Mouse (Mus musculus) liver, embryonic 14.5 days (tissue): Measurements from ENCODE around the gene Ccdc78. TPM values are rescaled to one million over a fixed set of nuclear protein-coding genes. Genes with fewer than 3 reads are reported as not detected.

Experiments used
- ATAC-seq: fragments of 200-750 bp; cut with Nextera tagmentation; 2 replicates; pipeline ENCODE4 v1.8.0; 2017; ENCODE audit warnings: moderate number of reproducible peaks, mild to moderate bottlenecking, moderate library complexity; ENCODE audit not compliant: insufficient read depth
- DNase-seq, 3 experiments: peaks; one replicate each; pipeline ENCODE4 v3.0.0-alpha.2; 2012 to 2013; ENCODE audit warnings: low read depth in 3 of 3, low spot score in 3 of 3
- H3K27ac ChIP-seq: fragments of 300-500 bp; sonication (generic); 2 replicates; pipeline ENCODE4 v1.5.1; 2014; ENCODE audit warnings: moderate library complexity, mild to moderate bottlenecking, control low read depth, inconsistent platforms
- H3K27me3 ChIP-seq: fragments of 300-500 bp; sonication (generic); 2 replicates; pipeline ENCODE4 v1.6.1; 2014; ENCODE audit warnings: mild to moderate bottlenecking, low read length, moderate library complexity; ENCODE audit not compliant: control insufficient read depth, insufficient read depth
- H3K36me3 ChIP-seq: fragments of 300-500 bp; sonication (generic); replicated peaks from 2 replicates; pipeline ENCODE4 v1.6.1; 2014; ENCODE audit warnings: low read depth; ENCODE audit not compliant: control insufficient read depth, insufficient read depth
- H3K4me1 ChIP-seq, 2 experiments: fragments of 200-500 bp in 1 of 2; fragments of 300-500 bp in 1 of 2; sonication (generic) in 1 of 2; replicated peaks; 2 replicates each; pipeline ENCODE4 v1.6.1; 2012 to 2014; ENCODE audit warnings: antibody characterized with exemption in 1 of 2, inconsistent platforms in 1 of 2, low read length in 1 of 2; ENCODE audit not compliant: control insufficient read depth in 2 of 2, insufficient read depth in 2 of 2
- H3K4me2 ChIP-seq: fragments of 300-500 bp; sonication (generic); 2 replicates; pipeline ENCODE4 v1.6.1; 2014; ENCODE audit warnings: low read depth, mild to moderate bottlenecking, control low read depth, moderate library complexity
- H3K4me3 ChIP-seq, 2 experiments: fragments of 200-500 bp in 1 of 2; fragments of 300-500 bp in 1 of 2; sonication (generic) in 1 of 2; 2 replicates each; pipeline ENCODE4 v1.5.1; 2012 to 2014; ENCODE audit warnings: low read depth in 2 of 2, low read length in 2 of 2, mild to moderate bottlenecking in 2 of 2, control low read depth in 1 of 2, inconsistent platforms in 1 of 2, moderate library complexity in 1 of 2; ENCODE audit not compliant: insufficient read depth in 1 of 2
- H3K9ac ChIP-seq: fragments of 300-500 bp; sonication (generic); replicated peaks from 2 replicates; pipeline ENCODE4 v1.6.1; 2014; ENCODE audit warnings: mild to moderate bottlenecking, control low read depth, moderate library complexity
- H3K9me3 ChIP-seq: fragments of 300-500 bp; sonication (generic); 2 replicates; pipeline ENCODE4 v1.6.1; 2016; ENCODE audit warnings: low read length, mixed read lengths; ENCODE audit not compliant: control insufficient read depth
- CTCF ChIP-seq: IDR thresholded peaks from 2 replicates; pipeline ENCODE4 v1.5.1; 2016; ENCODE audit warnings: antibody characterized with exemption, low read depth, control low read depth
- EP300 ChIP-seq: IDR thresholded peaks from 2 replicates; pipeline ENCODE4 v1.6.1; 2016; ENCODE audit warnings: antibody characterized with exemption, low read depth
- WGBS: fragments of 180-500 bp; shearing (Covaris S2); extraction: QIAGEN DNeasy Blood & Tissue Kit; methylation state at CpG from one replicate; pipeline ENCODE4 v1.1.7; 2014; ENCODE audit not compliant: insufficient replicate concordance; 5-methylcytosine and 5-hydroxymethylcytosine counted together
- polyA plus RNA-seq, 2 experiments: library from polyadenylated mRNA; depleted of rRNA in 1 of 2; stranded (reverse) in 1 of 2; unstranded in 1 of 2; fragments of >200 nt; fragmentation: Nextera tagmentation in 1 of 2; extraction: Ambion mirVana in 1 of 2; gene quantifications; 2 replicates each; pipeline versions ENCODE4 v1.2.1 to v1.2.3; 2012 to 2014

Ccdc78 gene
- polyA plus RNA-seq, 2 experiments, result 0.02 TPM; not detected in 1

DNA sequence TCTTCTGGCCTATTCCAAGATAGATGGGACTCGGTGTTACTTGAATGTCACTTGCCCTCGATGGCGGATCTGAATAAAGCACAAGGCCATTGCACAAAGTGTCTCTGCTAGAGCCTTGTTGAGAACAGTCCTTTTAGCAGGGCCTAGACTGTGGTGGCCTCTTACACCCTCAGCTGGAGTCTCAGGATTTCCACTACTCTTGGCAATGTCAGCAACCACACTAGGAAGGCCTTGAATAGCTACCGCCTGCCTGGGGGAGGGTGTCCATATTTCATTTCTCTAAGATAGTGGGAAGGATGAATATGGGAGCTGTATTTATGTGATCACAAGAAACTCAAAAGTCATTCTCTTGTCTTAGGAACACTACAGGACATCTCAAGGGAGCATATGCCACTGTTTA is 38.1 kb upstream of the Ccdc78 start:
- 66% methylated on average over 4 of the region's 4 CpGs for WGBS
- no peaks in the 10 kb centered on the region for H3K4me1 ChIP-seq
- H3K4me3 ChIP-seq, result no peak overlapping the region
- H3K9ac ChIP-seq, result no peak overlapping the region
- H3K9me3 ChIP-seq, result no peaks in the 10 kb centered on the region
- TF ChIP-seq CTCF (no peak), EP300 (no peak)
- H3K4me2 ChIP-seq, result no peak overlapping the region
- no peak for ATAC-seq
- no peak for DNase-seq
- H3K36me3 ChIP-seq, result no peaks in the 10 kb centered on the region
- H3K27ac ChIP-seq, result no peak overlapping the region
- no peaks in the 10 kb centered on the region for H3K27me3 ChIP-seq

DNA sequence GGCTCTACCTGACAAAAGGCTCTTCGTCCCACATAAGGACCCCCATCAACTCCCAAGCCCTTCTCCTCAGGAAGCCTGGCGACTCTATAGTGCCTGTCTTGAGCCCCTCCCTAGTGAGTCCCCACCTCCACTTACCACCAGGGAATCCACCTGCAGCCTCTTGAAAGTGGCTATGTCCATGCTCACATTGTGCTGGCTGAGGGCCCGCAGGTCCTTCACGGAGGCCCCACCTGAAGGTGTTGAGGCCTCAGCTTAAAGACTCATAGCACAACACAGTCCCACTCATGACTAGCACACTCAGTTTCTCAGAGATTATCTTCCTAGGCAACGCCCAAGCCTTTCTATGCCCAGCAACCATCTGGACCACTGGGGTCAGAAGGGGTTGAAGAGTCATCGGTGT is 37.1 kb upstream of the Ccdc78 start:
- TF ChIP-seq EP300 (no peak), CTCF (no peak)
- no peaks in the 10 kb centered on the region for H3K4me1 ChIP-seq
- H3K9ac ChIP-seq, result no peak overlapping the region
- no peak for DNase-seq
- WGBS, result 54% methylated on average over 6 of the region's 6 CpGs
- no peaks in the 10 kb centered on the region for H3K27me3 ChIP-seq
- H3K4me3 ChIP-seq, result no peak overlapping the region
- H3K9me3 ChIP-seq, result no peaks in the 10 kb centered on the region
- ATAC-seq, result no peak
- H3K36me3 ChIP-seq, result no peaks in the 10 kb centered on the region
- no peak overlapping the region for H3K4me2 ChIP-seq
- H3K27ac ChIP-seq, result no peak overlapping the region

- H3K4me2 ChIP-seq, result no peak overlapping the region
- H3K27ac ChIP-seq, result no peak overlapping the region
- TF ChIP-seq EP300 (no peak), CTCF (no peak)
- no peaks in the 10 kb centered on the region for H3K4me1 ChIP-seq
- no peak for DNase-seq
- no peaks in the 10 kb centered on the region for H3K27me3 ChIP-seq
- WGBS, result 53% methylated on average over 5 of the region's 5 CpGs
- H3K36me3 ChIP-seq, result no peaks in the 10 kb centered on the region
- H3K9me3 ChIP-seq, result no peaks in the 10 kb centered on the region
- no peak overlapping the region for H3K9ac ChIP-seq
- H3K4me3 ChIP-seq, result no peak overlapping the region
- no peak for ATAC-seq
These were observed 34.9 kb upstream of the Ccdc78 start for GRCm38 (mm10) chr17:25751446-25751845.

DNA sequence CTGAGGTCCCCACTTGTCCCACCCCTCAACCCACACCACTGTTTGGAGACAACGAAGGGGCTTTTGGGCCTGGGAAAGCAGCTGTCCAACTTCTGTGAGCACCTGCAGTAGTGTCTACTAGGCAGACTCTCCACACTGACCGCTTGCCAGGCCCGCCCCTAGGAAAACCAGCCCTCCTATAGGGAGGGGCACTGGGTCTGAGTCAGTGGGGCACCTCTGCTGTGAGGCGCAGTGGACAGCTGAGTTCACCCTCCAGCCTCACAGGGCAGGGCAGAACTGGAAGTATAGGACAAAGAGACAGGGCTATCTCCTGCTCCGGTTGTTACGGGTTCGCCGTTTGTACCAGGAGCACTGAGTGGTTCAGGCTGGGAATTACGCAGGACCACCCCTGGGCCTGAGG is 32.1 kb upstream of the Ccdc78 start, which contains the start of gene Msln:
Gene Msln (minus strand): TSS at position 138 of the 400 bp plus-strand sequence.
- TF ChIP-seq CTCF, result no peak
- TF ChIP-seq EP300, result no peak
- DNase-seq (no peak), ATAC-seq (no peak)
- Histone ChIP-seq H3K9ac (no peak within 1 kb of the TSS), H3K4me3 (no peak within 1 kb of the TSS), H3K9me3 (no peaks in the 10 kb centered on the region), H3K4me2 (no peak within 1 kb of the TSS), H3K27ac (no peak within 1 kb of the TSS), H3K36me3 (no peaks in the 10 kb centered on the region), H3K4me1 (no peaks in the 10 kb centered on the region), H3K27me3 (no peaks in the 10 kb centered on the region)
- WGBS, result 78% methylated on average over 9 of the region's 9 CpGs

- Histone ChIP-seq H3K36me3 (no peaks in the 10 kb centered on the region), H3K4me3 (no peak overlapping the region), H3K27me3 (no peaks in the 10 kb centered on the region), H3K4me2 (no peak overlapping the region), H3K9me3 (no peaks in the 10 kb centered on the region), H3K9ac (no peak overlapping the region), H3K27ac (no peak overlapping the region), H3K4me1 (no peaks in the 10 kb centered on the region)
- no peak for DNase-seq
- no peak for ATAC-seq
- WGBS, result 56% methylated on average over 4 of the region's 4 CpGs
- TF ChIP-seq EP300, result no peak
- no peak for TF ChIP-seq CTCF
These were observed 31.3 kb upstream of the Ccdc78 start for GRCm38 (mm10) chr17:25755086-25755485.
